Mouse (Mus musculus) G1E (cell line): ENCODE measurements around the gene Scamp2. TPM values are rescaled to one million over a fixed set of nuclear protein-coding genes. Genes with fewer than 3 reads are reported as not detected.

Experiments used
- ATAC-seq: 2 replicates; pipeline ENCODE4 v1.8.0; 2016; ENCODE audit warnings: mild to moderate bottlenecking; ENCODE audit not compliant: insufficient number of reproducible peaks, poor library complexity, low FRiP score, severe bottlenecking; ENCODE audit errors: extremely low read depth
- DNase-seq: peaks from one replicate; pipeline ENCODE4 v3.0.0; 2012; ENCODE audit warnings: low spot score
- H3K27me3 ChIP-seq: 2 replicates; pipeline ENCODE4 v1.6.1; 2012; ENCODE audit warnings: mild to moderate bottlenecking, low read length, inconsistent platforms; ENCODE audit not compliant: insufficient read depth
- H3K36me3 ChIP-seq: replicated peaks from 2 replicates; pipeline ENCODE3; 2012; ENCODE audit warnings: mild to moderate bottlenecking, inconsistent platforms
- H3K4me1 ChIP-seq: 2 replicates; pipeline ENCODE4 v1.6.1; 2012; ENCODE audit warnings: low read depth, low read length, inconsistent platforms, mixed read lengths; ENCODE audit not compliant: insufficient read depth
- H3K4me3 ChIP-seq: 2 replicates; pipeline ENCODE4 v1.5.1; 2012; ENCODE audit warnings: low read depth, mild to moderate bottlenecking, inconsistent platforms, low read length, moderate library complexity, mixed read lengths
- H3K9me3 ChIP-seq: replicated peaks from 2 replicates; pipeline ENCODE4 v1.6.1; 2012; ENCODE audit warnings: inconsistent platforms
- CTCF ChIP-seq: IDR thresholded peaks from 2 replicates; pipeline ENCODE4 v1.5.1; 2012; ENCODE audit warnings: low read depth, low read length, inconsistent platforms, mixed read lengths
- GATA1 ChIP-seq: IDR thresholded peaks from 2 replicates; pipeline ENCODE4 v1.6.1; 2012; ENCODE audit warnings: borderline replicate concordance, low read length, inconsistent platforms, mixed read lengths
- GATA2 ChIP-seq: IDR thresholded peaks from 2 replicates; pipeline ENCODE4 v1.6.1; 2012; ENCODE audit warnings: low read depth, low read length, inconsistent platforms, borderline replicate concordance
- POLR2AphosphoS5 ChIP-seq: IDR thresholded peaks from 2 replicates; pipeline ENCODE4 v1.6.1; 2012; ENCODE audit warnings: low read depth, low read length, inconsistent platforms; ENCODE audit not compliant: insufficient replicate concordance
- TAL1 ChIP-seq: conservative IDR thresholded peaks from 2 replicates; pipeline ENCODE4 v1.6.1; 2012; ENCODE audit warnings: low read depth, low read length, inconsistent platforms, mixed read lengths
- polyA plus RNA-seq: library from polyadenylated mRNA; stranded (reverse); fragments of >175 nt; gene quantifications from 2 replicates; pipeline ENCODE4 v1.2.3, GENCODE M21; 2012
- total RNA-seq, 2 experiments: library from RNA; stranded (forward) in 1 of 2; stranded (reverse) in 1 of 2; fragments of 200-1000 nt in 1 of 2; fragments of >200 nt in 1 of 2; fragmentation: Nextera tagmentation in 1 of 2; gene quantifications; 2 replicates each; pipeline ENCODE4 v1.2.3; 2014 to 2017

Gene Scamp2
- total and polyA plus RNA-seq, 3 experiments, result 16.6 to 26.6 (median 19.2) TPM

DNA sequence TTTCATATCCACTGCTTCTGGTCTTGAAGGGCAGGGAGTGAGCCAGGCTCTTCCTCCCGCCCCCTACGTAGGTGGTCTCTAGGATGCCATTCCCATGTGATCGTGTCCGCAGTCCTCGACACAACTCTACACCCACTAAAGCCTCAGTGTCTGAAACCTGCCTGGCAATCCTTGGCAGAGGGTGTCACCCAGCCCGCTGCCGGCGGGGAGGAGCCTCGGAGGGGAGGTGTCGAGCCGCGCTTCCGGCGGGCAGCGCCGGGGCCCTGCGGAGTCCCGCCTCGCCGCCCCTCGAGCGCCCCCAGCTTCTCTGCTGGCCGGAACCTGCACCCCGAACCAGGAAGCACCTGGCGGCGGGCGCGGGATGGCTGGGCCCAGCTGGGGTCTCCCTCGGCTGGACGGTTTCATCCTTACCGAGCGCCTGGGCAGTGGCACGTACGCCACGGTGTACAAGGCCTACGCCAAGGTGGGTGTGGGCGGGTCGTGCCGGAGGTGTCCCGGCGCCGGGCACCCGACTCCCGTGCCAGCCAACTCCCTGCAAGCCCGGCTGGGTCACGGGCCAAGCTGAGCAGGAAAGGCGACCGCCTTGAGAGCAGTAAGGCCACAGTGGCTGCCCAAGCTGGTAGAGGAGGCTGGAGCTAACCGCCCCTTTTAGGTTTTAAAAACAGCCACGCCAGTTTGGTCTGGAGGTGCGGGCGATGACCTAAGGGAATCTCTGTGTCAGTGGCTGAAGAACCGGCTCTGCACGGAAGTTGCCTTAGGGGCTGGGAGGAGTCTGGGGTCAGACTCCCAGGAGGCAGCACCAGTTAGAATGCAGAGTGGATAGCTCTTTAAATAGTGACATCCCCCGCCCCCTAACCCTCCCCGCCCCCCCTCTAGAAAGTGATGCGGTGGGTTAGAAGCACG lies 28.7 kb downstream of the Scamp2 start, which contains the start of gene Ulk3:
Ulk3 (plus strand) TSS at position 229 of the 903 bp plus-strand sequence.
- H3K4me1 ChIP-seq, result peaks cover 29% of the 10 kb centered on the region
- peak within 1 kb of the TSS; percentile 87 for H3K4me3 ChIP-seq
- peaks cover 79% of the 10 kb centered on the region for H3K36me3 ChIP-seq
- ATAC-seq (peak; percentile 69), DNase-seq (peak; percentile 87)
- H3K27me3 ChIP-seq, result no peaks in the 10 kb centered on the region
- TF ChIP-seq TAL1, result no peak
- TF ChIP-seq GATA2, result no peak
- TF ChIP-seq GATA1, result no peak
- no peak for TF ChIP-seq POLR2AphosphoS5
- no peak for TF ChIP-seq CTCF
- no peaks in the 10 kb centered on the region for H3K9me3 ChIP-seq

DNA sequence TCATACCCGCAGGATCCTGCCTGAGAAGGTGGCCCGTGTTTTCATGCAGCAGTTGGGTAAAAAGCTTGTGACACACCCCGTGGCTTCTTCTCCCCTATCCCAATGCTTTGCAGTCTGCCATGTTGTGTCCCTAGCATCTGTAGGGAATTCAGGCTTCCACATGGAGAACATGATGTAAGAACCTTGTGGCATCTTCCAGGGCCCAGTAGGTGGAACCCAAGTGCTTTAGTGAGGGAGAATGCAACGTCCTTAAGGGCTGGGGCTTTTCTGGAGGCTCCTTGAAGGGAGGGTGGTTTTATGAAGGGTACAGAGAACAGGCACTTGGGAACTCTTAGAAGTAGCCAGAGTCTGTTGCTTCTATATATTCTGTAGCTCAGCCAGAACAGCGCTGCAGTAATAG lies 30.0 kb downstream of the Scamp2 start:
- no peak for TF ChIP-seq CTCF
- TF ChIP-seq POLR2AphosphoS5, result no peak
- no peak for TF ChIP-seq GATA1
- TF ChIP-seq TAL1, result no peak
- ATAC-seq (no peak), DNase-seq (no peak)
- no peak overlapping the region for H3K4me3 ChIP-seq
- no peaks in the 10 kb centered on the region for H3K27me3 ChIP-seq
- H3K36me3 ChIP-seq, result peaks cover 80% of the 10 kb centered on the region
- no peaks in the 10 kb centered on the region for H3K9me3 ChIP-seq
- peaks cover 29% of the 10 kb centered on the region for H3K4me1 ChIP-seq

DNA sequence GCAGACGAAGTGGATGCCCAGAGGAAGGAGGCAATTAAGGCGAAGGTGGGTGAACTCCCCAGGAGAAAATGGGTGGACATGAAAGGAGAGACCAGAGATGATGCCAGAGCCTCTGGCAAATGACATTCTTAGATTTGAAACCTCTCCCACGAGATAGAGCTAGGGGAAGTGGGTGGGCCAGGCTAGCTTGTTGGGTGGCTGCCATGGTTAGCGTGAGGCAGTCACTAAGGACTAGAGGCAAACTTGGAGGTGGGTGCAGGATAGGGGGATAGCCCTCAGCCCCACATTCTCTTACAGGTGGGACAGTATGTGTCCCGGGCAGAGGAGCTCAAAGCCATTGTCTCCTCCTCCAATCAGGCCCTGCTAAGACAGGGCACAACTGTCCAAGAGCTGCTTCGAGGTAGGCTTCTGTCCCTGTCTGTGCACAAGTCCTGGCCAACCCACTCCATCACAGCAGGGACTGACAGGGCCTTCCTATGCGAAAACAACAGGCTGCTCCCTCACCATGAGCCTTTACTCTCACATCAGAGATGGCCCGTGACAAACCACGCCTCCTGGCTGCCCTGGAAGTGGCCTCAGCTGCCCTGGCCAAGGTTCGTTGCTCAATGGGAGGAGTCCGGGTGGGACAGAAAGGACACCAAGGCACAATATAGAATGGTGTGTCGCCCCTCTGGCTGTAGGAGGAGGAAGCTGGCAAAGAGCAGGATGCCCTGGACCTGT lies 32.9 kb downstream of the Scamp2 start:
- Histone ChIP-seq H3K9me3 (no peaks in the 10 kb centered on the region), H3K4me3 (no peak overlapping the region), H3K36me3 (peaks cover 65% of the 10 kb centered on the region), H3K27me3 (peaks cover 4% of the 10 kb centered on the region; the same call in 1 of the 2 replicates), H3K4me1 (peaks cover 24% of the 10 kb centered on the region)
- ATAC-seq (no peak), DNase-seq (no peak)
- TF ChIP-seq GATA1, result no peak
- TF ChIP-seq TAL1, result no peak
- no peak for TF ChIP-seq POLR2AphosphoS5
- no peak for TF ChIP-seq CTCF
- TF ChIP-seq GATA2, result no peak

DNA sequence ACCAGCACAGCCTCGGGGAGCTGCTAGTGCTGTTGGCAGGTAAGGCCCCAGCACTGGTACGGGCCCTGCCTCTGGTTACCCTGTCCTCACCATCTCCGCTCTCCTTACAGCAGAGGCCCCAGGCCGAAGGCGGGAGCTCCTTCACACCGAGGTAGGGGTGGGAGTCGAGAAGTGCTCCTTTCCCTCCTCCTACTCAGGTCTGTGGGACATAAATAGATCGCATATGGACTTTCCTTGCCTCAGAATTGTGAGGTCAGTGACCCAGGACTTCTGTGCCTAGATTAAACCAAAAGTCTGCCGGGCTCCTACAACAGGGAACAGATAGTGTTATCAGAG lies 33.4 kb downstream of the Scamp2 start:
- no peak for TF ChIP-seq CTCF
- no peak for TF ChIP-seq GATA1
- no peak for TF ChIP-seq POLR2AphosphoS5
- TF ChIP-seq TAL1, result no peak
- TF ChIP-seq GATA2, result no peak
- DNase-seq (no peak), ATAC-seq (no peak)
- peaks cover 62% of the 10 kb centered on the region for H3K36me3 ChIP-seq
- peaks cover 21% of the 10 kb centered on the region for H3K4me1 ChIP-seq
- H3K4me3 ChIP-seq, result no peak overlapping the region
- peaks cover 8% of the 10 kb centered on the region for H3K27me3 ChIP-seq
- H3K9me3 ChIP-seq, result no peaks in the 10 kb centered on the region

DNA sequence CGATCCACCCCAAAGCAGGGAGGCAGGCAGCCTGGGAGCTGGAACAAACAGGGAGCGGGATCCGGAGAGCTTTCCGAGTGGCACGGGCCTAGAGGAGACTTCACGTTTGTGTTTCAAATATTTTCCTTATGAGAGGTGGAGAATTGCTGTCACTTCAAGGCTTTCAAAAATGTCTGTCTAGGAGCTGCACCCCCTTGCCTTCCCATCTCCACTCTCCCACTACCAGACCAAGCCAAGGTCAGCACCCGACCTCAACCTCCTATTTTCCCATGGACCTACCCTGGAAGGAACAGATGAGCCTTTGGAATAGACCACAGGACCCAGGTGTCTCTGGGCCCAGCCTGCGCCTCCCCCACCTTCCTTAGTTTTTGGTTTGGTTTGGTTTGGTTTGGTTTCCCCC lies 36.5 kb downstream of the Scamp2 start:
- Histone ChIP-seq H3K27me3 (peaks cover 22% of the 10 kb centered on the region), H3K36me3 (peaks cover 42% of the 10 kb centered on the region), H3K4me1 (peaks cover 29% of the 10 kb centered on the region), H3K9me3 (no peaks in the 10 kb centered on the region), H3K4me3 (no peak overlapping the region)
- TF ChIP-seq CTCF, result no peak
- no peak for TF ChIP-seq GATA2
- TF ChIP-seq GATA1, result no peak
- no peak for TF ChIP-seq TAL1
- TF ChIP-seq POLR2AphosphoS5, result no peak
- ATAC-seq (no peak), DNase-seq (no peak)

DNA sequence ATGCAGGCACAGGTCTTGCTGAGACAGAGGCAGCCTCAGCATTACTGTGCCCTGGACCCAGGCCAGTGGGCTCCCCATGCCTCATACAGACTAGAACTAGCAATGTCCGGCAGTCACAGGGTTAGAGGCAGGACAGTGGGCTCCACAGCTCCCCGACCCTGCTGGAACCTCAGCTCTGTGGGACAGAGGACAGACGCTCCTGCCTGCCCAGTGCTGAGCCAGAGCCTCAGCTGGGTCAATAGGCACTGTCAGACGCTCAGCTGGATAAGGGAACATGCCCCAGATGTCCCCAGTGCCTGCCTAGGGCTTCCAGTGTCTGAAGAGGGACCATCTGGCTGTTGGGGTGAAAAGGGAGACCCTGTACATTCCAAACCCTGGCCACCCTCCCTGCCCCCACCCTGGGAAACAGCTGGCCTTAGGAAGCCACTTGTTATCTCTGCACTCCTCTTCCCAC lies 37.2 kb downstream of the Scamp2 start:
- no peak for ATAC-seq
- peaks cover 35% of the 10 kb centered on the region for H3K36me3 ChIP-seq
- no peak for TF ChIP-seq GATA1
- no peak for TF ChIP-seq CTCF
- TF ChIP-seq TAL1, result no peak
- no peak for TF ChIP-seq GATA2
- no peak for TF ChIP-seq POLR2AphosphoS5
- no peak for DNase-seq
- no peak overlapping the region for H3K4me3 ChIP-seq
- H3K9me3 ChIP-seq, result no peaks in the 10 kb centered on the region
- H3K4me1 ChIP-seq, result peaks cover 29% of the 10 kb centered on the region
- H3K27me3 ChIP-seq, result peaks cover 24% of the 10 kb centered on the region
